Comparison of ENCODE assay signal across 8 mouse cellular contexts in genomic region chr8:72319921-72320802, GRCm38 (mm10). TPM values are rescaled to one million over a fixed set of nuclear protein-coding genes. Genes with fewer than 3 reads are reported as not detected.
DNase-seq lines count a peak whose midpoint lies in the region; ATAC-seq and TF ChIP-seq lines count a peak whose summit lies in the region.

No protein-coding gene starts in this region.

- no peak overlapping the region; the same call in 1 of the 2 replicates for H3K27ac ChIP-seq in cortical plate, adult 2 months (ENCODE audit: insufficient read depth, low read length)
- H3K27ac ChIP-seq in heart, embryonic 15.5 days = peak overlapping the region; percentile 88
- no peak overlapping the region for H3K27ac ChIP-seq in limb, embryonic 12.5 days

- no peak for TF ChIP-seq CTCF in cortical plate, adult 2 months (IDR thresholded peaks at IDR 0.05; ENCODE audit: extremely low read depth, insufficient read depth, low read length)

- 7% methylated on average over 50 of the region's 55 CpGs for WGBS in heart, embryonic 15.5 days
- WGBS in limb, embryonic 12.5 days = 8% methylated on average over 49 of the region's 55 CpGs

- ATAC-seq in heart, embryonic 15.5 days (replicated peaks; ENCODE audit: insufficient number of reproducible peaks, insufficient read depth, low FRiP score, low read depth) = no peak
- ATAC-seq in limb, embryonic 12.5 days (ENCODE audit: insufficient number of reproducible peaks, insufficient read depth, low FRiP score, low TSS enrichment, low read depth) = no peak
- ATAC-seq in inflammation-experienced regulatory T-cells, adult 6 months = no peak
- ATAC-seq in activated CD4-positive, CD25-positive, alpha-beta regulatory T cell, adult 4 months = no peak

- no peaks in the 10 kb centered on the region; the same call in none of the 2 replicates for H3K4me1 ChIP-seq in cortical plate, adult 2 months (ENCODE audit: control insufficient read depth, insufficient read depth, low read length)
- H3K4me1 ChIP-seq in heart, embryonic 15.5 days (replicated peaks) = peaks cover 42% of the 10 kb centered on the region
- H3K4me1 ChIP-seq in limb, embryonic 12.5 days (replicated peaks) = peaks cover 13% of the 10 kb centered on the region

- H3K9ac ChIP-seq in heart, embryonic 15.5 days = peak overlapping the region; percentile 71
- peak overlapping the region; percentile 60; the same call in 1 of the 2 replicates for H3K9ac ChIP-seq in limb, embryonic 12.5 days (replicated peaks)

- peaks cover 10% of the 10 kb centered on the region for H3K79me2 ChIP-seq in myocyte (ENCODE audit: control insufficient read depth, insufficient read depth)

- no peaks in the 10 kb centered on the region for H3K9me3 ChIP-seq in heart, embryonic 15.5 days (replicated peaks)
- H3K9me3 ChIP-seq in limb, embryonic 12.5 days = no peaks in the 10 kb centered on the region

- peak overlapping the region; percentile 94 for H3K4me2 ChIP-seq in heart, embryonic 15.5 days
- H3K4me2 ChIP-seq in limb, embryonic 12.5 days = peak overlapping the region; percentile 87
- peak overlapping the region; percentile 75 for H3K4me2 ChIP-seq in myocyte (ENCODE audit: low read depth)

- peak; percentile 40 for DNase-seq in right cerebral cortex, postnatal 14 days
- no peak for DNase-seq in right cerebral cortex, adult 18-20 months

- no peaks in the 10 kb centered on the region for H3K36me3 ChIP-seq in heart, embryonic 15.5 days
- no peaks in the 10 kb centered on the region for H3K36me3 ChIP-seq in limb, embryonic 12.5 days
- H3K36me3 ChIP-seq in myocyte (ENCODE audit: control insufficient read depth, insufficient read depth) = no peaks in the 10 kb centered on the region

- H3ac ChIP-seq in myocyte (ENCODE audit: control insufficient read depth, insufficient read length) = peak overlapping the region; percentile 51

- H3K4me3 ChIP-seq in cortical plate, adult 2 months (ENCODE audit: insufficient read depth, low read length) = peak overlapping the region; percentile 54; the same call in 1 of the 2 replicates
- H3K4me3 ChIP-seq in heart, embryonic 15.5 days = peak overlapping the region; percentile 71
- peak overlapping the region; percentile 52 for H3K4me3 ChIP-seq in limb, embryonic 12.5 days (replicated peaks)
- peak overlapping the region; percentile 47 for H3K4me3 ChIP-seq in myocyte

- H3K27me3 ChIP-seq in heart, embryonic 15.5 days = no peaks in the 10 kb centered on the region
- peaks cover 66% of the 10 kb centered on the region for H3K27me3 ChIP-seq in limb, embryonic 12.5 days
- H3K27me3 ChIP-seq in myocyte (ENCODE audit: control insufficient read depth, insufficient read depth, insufficient read length) = no peaks in the 10 kb centered on the region

- TF ChIP-seq POLR2A in cortical plate, adult 2 months (IDR thresholded peaks at IDR 0.05; ENCODE audit: extremely low read depth, insufficient read depth, low read length) = no peak
- TF ChIP-seq POLR2A in myocyte (IDR thresholded peaks at IDR 0.05; ENCODE audit: insufficient read length, low read depth) = no peak

TF ChIP-seq in myocyte, 11 proteins besides CTCF, POLR2A, EP300 and RAD21:
- TF ChIP-seq POLR2AphosphoS2 (IDR thresholded peaks at IDR 0.05; ENCODE audit: insufficient read length, low read depth) (no peak), MYOG (IDR thresholded peaks at IDR 0.05; ENCODE audit: control insufficient read depth in 1 of 3, insufficient read depth in 1 of 3, insufficient read length in 2 of 3, low read depth in 2 of 3) (peak in 1 of 3 experiments; percentile 20), MYOD1 (IDR thresholded peaks at IDR 0.05; ENCODE audit: control insufficient read depth in 1 of 3, insufficient read length in 2 of 3, low read depth in 2 of 3) (peak in 1 of 3 experiments; percentile 11)

RNA-seq across cellular contexts. Expression of gene Klf2, which starts 1.3 kb away (rescaled TPM):
- 11.7 and 14.7 TPM in 2 replicates for polyA plus RNA-seq in cortical plate, adult 2 months (2012; rRNA removed)
- polyA plus RNA-seq in heart, embryonic 15.5 days (2015; fragmentation: Nextera tagmentation; extraction: Ambion mirVana) = 18.5 and 19.5 TPM in 2 replicates
- polyA plus RNA-seq in limb, embryonic 12.5 days (2016; fragmentation: Nextera tagmentation; extraction: Ambion mirVana) = 5.3 and 6.0 TPM in 2 replicates
- polyA plus RNA-seq in myocyte (2012; fragmentation: generic; extraction: Trizol) = 9.8 TPM
- 10 to 100 TPM; 21.0 to 28.1 (median 24.3) TPM for polyA plus RNA-seq in inflammation-experienced regulatory T-cells, adult 6 months (2017; shearing (Covaris generic))
- 10 to 100 TPM; 27.6 to 39.0 TPM for polyA plus RNA-seq in activated CD4-positive, CD25-positive, alpha-beta regulatory T cell, adult 4 months (2017; shearing (Covaris generic))

RNA-seq across cellular contexts. Expression of gene Gm10282, which starts 15.1 kb away (rescaled TPM):
- 5.3 and 5.4 TPM in 2 replicates for polyA plus RNA-seq in cortical plate, adult 2 months (2012; rRNA removed)
- polyA plus RNA-seq in heart, embryonic 15.5 days (2015; fragmentation: Nextera tagmentation; extraction: Ambion mirVana) = 14.8 and 15.9 TPM in 2 replicates
- polyA plus RNA-seq in limb, embryonic 12.5 days (2016; fragmentation: Nextera tagmentation; extraction: Ambion mirVana) = 30.3 and 32.4 TPM in 2 replicates
- 63.4 TPM for polyA plus RNA-seq in myocyte (2012; fragmentation: generic; extraction: Trizol)
- polyA plus RNA-seq in inflammation-experienced regulatory T-cells, adult 6 months (2017; shearing (Covaris generic)) = 100 to 1,000 TPM in 1 of 3 experiments, 10 to 100 TPM in 2; 20.4 to 115 (median 45.5) TPM
- polyA plus RNA-seq in activated CD4-positive, CD25-positive, alpha-beta regulatory T cell, adult 4 months (2017; shearing (Covaris generic)) = 10 to 100 TPM; 25.8 to 62.2 TPM
